Mouse (Mus musculus) liver, embryonic 16.5 days (tissue): ENCODE measurements around the gene Dctn5. TPM values are rescaled to one million over a fixed set of nuclear protein-coding genes. Genes with fewer than 3 reads are reported as not detected.

Experiments
- ATAC-seq: fragments of 200-750 bp; cut with Nextera tagmentation; 2 replicates; pipeline ENCODE4 v1.8.0; 2017; ENCODE audit warnings: low read depth, mild to moderate bottlenecking, moderate number of reproducible peaks, moderate library complexity
- H3K27ac ChIP-seq: fragments of 300-500 bp; sonication (generic); 2 replicates; pipeline ENCODE4 v1.5.1; 2014; ENCODE audit warnings: mild to moderate bottlenecking, low read length
- H3K27me3 ChIP-seq: fragments of 300-500 bp; sonication (generic); 2 replicates; pipeline ENCODE4 v1.6.1; 2014; ENCODE audit warnings: low read depth, low read length, mixed read lengths; ENCODE audit not compliant: control insufficient read depth, insufficient read depth
- H3K36me3 ChIP-seq: fragments of 300-500 bp; sonication (generic); 2 replicates; pipeline ENCODE4 v1.6.1; 2014; ENCODE audit warnings: mild to moderate bottlenecking; ENCODE audit not compliant: control insufficient read depth, insufficient read depth
- H3K4me1 ChIP-seq: fragments of 300-500 bp; sonication (generic); 2 replicates; pipeline ENCODE4 v1.6.1; 2014; ENCODE audit warnings: low read depth, low read length, mixed read lengths; ENCODE audit not compliant: control insufficient read depth
- H3K4me2 ChIP-seq: fragments of 300-500 bp; sonication (generic); 2 replicates; pipeline ENCODE4 v1.6.1; 2014; ENCODE audit warnings: low read depth, low read length, mixed read lengths
- H3K4me3 ChIP-seq: fragments of 300-500 bp; sonication (generic); 2 replicates; pipeline ENCODE4 v1.5.1; 2014; ENCODE audit warnings: low read depth, mild to moderate bottlenecking, low read length
- H3K9ac ChIP-seq: fragments of 300-500 bp; sonication (generic); 2 replicates; pipeline ENCODE4 v1.6.1; 2014; ENCODE audit warnings: low read depth, low read length
- H3K9me3 ChIP-seq: fragments of 300-500 bp; sonication (generic); replicated peaks from 2 replicates; pipeline ENCODE4 v1.6.1; 2016; ENCODE audit warnings: low read length; ENCODE audit not compliant: control insufficient read depth
- WGBS: fragments of 180-500 bp; shearing (Covaris S2); extraction: QIAGEN DNeasy Blood & Tissue Kit; methylation state at CpG from one replicate; pipeline ENCODE4 v1.1.7; 2014; ENCODE audit not compliant: insufficient replicate concordance; 5-methylcytosine and 5-hydroxymethylcytosine counted together
- polyA plus RNA-seq: library from polyadenylated mRNA; unstranded; fragments of >200 nt; fragmentation: Nextera tagmentation; extraction: Ambion mirVana; gene quantifications from 2 replicates; pipeline ENCODE4 v1.2.1, GENCODE M21; 2015

Gene Dctn5
- polyA plus RNA-seq, 1 experiment from 2014 or later = 44.8 TPM

GRCm38 (mm10) chr7:122123518-122123917 is 9.3 kb upstream of the Dctn5 start:
- peaks cover 28% of the 10 kb centered on the region for H3K36me3 ChIP-seq
- H3K4me3 ChIP-seq = no peak overlapping the region
- H3K4me2 ChIP-seq = no peak overlapping the region
- no peak overlapping the region for H3K9ac ChIP-seq
- peak; percentile 60 for ATAC-seq
- 61% methylated on average over 4 of the region's 4 CpGs for WGBS
- no peaks in the 10 kb centered on the region for H3K9me3 ChIP-seq
- H3K4me1 ChIP-seq = no peaks in the 10 kb centered on the region
- H3K27ac ChIP-seq = peak overlapping the region; percentile 62
- no peaks in the 10 kb centered on the region for H3K27me3 ChIP-seq

DNA sequence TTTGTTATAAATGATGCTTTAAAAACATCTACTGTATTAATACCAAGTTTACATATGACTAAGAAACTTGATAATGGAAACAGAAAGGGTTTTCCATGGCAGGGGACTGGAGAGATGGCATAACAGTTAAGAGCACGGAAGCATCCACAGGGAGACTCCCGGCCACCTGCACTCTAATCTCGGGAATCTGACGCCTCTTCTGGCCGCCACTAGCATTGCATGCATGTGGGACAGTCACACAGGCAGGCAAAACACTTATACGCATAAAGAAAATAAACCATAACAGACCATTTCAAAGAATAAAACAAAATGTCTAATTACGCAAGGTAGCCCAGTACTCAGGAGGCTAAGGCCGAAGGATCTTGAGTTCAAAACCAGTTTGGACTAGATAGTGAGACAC is 7.2 kb upstream of the Dctn5 start:
- Histone ChIP-seq H3K9ac (no peak overlapping the region), H3K4me3 (no peak overlapping the region), H3K27me3 (no peaks in the 10 kb centered on the region), H3K27ac (no peak overlapping the region), H3K4me2 (no peak overlapping the region), H3K4me1 (no peaks in the 10 kb centered on the region), H3K36me3 (peaks cover 29% of the 10 kb centered on the region), H3K9me3 (no peaks in the 10 kb centered on the region)
- 77% methylated on average over 8 of the region's 8 CpGs for WGBS
- no peak for ATAC-seq

DNA sequence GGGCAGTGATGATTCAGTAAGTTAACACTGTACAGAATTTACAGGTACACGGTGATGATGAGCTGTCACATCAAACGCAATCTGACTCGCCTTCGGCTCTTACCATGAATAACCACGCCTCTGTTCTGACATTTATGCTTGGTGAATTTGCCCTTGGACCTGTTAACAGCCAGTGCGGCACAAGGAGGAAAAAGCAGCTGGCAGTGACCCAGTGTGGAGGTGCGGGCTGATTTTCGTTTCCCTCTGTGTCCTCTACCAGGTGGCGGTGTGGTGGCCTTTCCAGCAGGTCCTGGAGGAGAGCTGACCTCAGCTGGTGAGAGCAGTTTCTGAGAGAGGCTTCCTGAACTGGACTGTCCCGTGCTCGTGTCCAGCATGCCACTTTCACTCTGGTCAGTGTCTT is 5.9 kb upstream of the Dctn5 start:
- H3K4me2 ChIP-seq = no peak overlapping the region

GRCm38 (mm10) chr7:122131834-122132233 is 1.0 kb upstream of the Dctn5 start:
- H3K27ac ChIP-seq = no peak overlapping the region

More for the DNA sequence above, 5.9 kb upstream of the Dctn5 start:
- H3K4me1 ChIP-seq = peaks cover 6% of the 10 kb centered on the region; the same call in 1 of the 2 replicates
- H3K27ac ChIP-seq = no peak overlapping the region
- H3K4me3 ChIP-seq = no peak overlapping the region
- peaks cover 25% of the 10 kb centered on the region for H3K36me3 ChIP-seq
- ATAC-seq = no peak
- H3K9me3 ChIP-seq = no peaks in the 10 kb centered on the region
- H3K27me3 ChIP-seq = no peaks in the 10 kb centered on the region
- WGBS = 84% methylated on average over 11 of the region's 11 CpGs
- H3K9ac ChIP-seq = no peak overlapping the region

DNA sequence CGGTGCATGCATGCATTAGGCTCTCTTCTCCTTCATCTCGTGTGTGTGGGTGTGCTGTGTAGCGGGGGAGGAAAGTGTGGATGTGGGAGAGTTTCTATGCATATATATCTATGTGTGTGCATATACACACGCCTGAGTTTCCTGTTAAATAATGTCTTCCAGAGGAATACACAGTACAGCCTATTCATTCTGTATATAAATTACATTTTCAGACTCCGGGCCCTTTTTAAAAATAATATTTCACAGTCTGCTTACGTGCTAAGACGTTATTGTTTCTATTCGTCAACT is 441 bp downstream of the Dctn5 start:
- 10% methylated on average over 8 of the region's 8 CpGs for WGBS
- H3K9me3 ChIP-seq = no peaks in the 10 kb centered on the region

More at GRCm38 (mm10) chr7:122131834-122132233, 1.0 kb upstream of the Dctn5 start:
- Histone ChIP-seq H3K9me3 (no peaks in the 10 kb centered on the region), H3K27me3 (no peaks in the 10 kb centered on the region), H3K36me3 (peaks cover 21% of the 10 kb centered on the region), H3K4me1 (peaks cover 13% of the 10 kb centered on the region), H3K4me3 (peak overlapping the region; percentile 99), H3K9ac (peak overlapping the region; percentile 96), H3K4me2 (peak overlapping the region; percentile 76)
- ATAC-seq = no peak

DNA sequence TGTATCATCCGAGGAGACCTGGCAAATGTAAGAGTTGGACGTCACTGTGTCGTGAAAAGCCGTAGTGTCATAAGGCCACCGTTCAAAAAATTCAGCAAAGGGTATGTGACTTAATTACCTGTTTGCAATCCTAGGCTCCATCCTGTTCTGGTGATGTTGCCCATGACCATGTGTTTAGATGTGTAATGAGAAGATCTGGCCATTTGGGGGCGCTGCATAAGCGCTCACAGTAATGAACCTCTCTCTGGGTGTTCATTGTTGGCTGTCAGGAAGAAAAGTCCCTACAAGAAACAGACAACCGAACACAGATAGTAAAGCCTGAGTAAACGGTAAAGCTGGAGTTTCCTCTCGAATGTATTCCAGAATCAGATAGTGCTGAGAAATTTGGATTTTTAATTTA is 2.2 kb downstream of the Dctn5 start:
- no peak overlapping the region for H3K27ac ChIP-seq
- WGBS = 68% methylated on average over 10 of the region's 10 CpGs
- no peak overlapping the region for H3K4me3 ChIP-seq
- no peak for ATAC-seq
- H3K9ac ChIP-seq = no peak overlapping the region
- H3K4me2 ChIP-seq = no peak overlapping the region
- peaks cover 28% of the 10 kb centered on the region for H3K36me3 ChIP-seq
- no peaks in the 10 kb centered on the region for H3K27me3 ChIP-seq
- no peaks in the 10 kb centered on the region for H3K9me3 ChIP-seq
- H3K4me1 ChIP-seq = peaks cover 13% of the 10 kb centered on the region

More for the DNA sequence above, 441 bp downstream of the Dctn5 start:
- Histone ChIP-seq H3K4me1 (peaks cover 13% of the 10 kb centered on the region), H3K4me3 (peak overlapping the region; percentile 99), H3K4me2 (peak overlapping the region; percentile 76), H3K9ac (peak overlapping the region; percentile 96), H3K36me3 (peaks cover 18% of the 10 kb centered on the region), H3K27ac (peak overlapping the region; percentile 78), H3K27me3 (no peaks in the 10 kb centered on the region)
- no peak for ATAC-seq

DNA sequence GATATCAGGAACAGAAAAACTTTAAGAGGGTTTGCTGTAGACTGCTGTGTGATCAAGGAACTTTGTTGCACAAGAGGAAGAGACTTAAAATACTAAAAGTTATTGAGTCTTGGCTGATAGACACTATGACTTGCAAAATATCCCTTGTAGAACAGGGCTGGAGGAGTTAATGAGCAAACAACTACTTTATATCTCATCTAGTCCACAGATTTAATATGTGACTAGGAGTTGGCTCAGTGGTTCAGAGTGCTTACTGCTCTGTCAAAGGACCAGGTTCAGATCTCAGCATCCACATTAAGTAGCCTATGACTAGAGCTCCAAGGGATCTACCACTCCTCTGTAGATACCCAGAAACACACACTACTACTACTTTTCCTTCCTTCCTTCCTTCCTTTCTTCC is 4.2 kb downstream of the Dctn5 start:
- ATAC-seq = no peak

DNA sequence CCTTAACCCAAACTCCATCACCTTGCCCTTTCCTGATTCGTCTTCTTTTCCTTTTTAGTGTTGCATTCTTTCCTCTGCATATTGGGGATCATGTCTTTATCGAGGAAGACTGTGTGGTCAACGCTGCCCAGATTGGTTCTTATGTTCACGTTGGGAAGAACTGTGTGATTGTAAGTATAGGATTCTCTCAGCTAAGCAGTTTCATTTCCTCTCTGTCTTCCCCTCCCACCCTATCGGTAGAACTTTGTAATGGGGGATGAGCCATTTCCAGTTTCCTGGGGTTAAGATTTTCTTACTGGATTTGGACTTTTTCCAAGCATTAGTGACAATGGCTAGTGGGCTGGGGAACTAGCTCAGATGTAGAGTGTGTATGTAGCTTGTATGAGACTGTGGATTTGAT is 5.3 kb downstream of the Dctn5 start:
- Histone ChIP-seq H3K27ac (no peak overlapping the region), H3K9me3 (no peaks in the 10 kb centered on the region), H3K27me3 (no peaks in the 10 kb centered on the region), H3K4me1 (peaks cover 7% of the 10 kb centered on the region), H3K9ac (no peak overlapping the region), H3K36me3 (peaks cover 33% of the 10 kb centered on the region), H3K4me2 (no peak overlapping the region), H3K4me3 (no peak overlapping the region)
- WGBS = 80% methylated on average over 5 of the region's 5 CpGs
- no peak for ATAC-seq

More for the DNA sequence above, 4.2 kb downstream of the Dctn5 start:
- H3K9ac ChIP-seq = no peak overlapping the region
- peaks cover 7% of the 10 kb centered on the region for H3K4me1 ChIP-seq
- H3K9me3 ChIP-seq = no peaks in the 10 kb centered on the region
- H3K27ac ChIP-seq = no peak overlapping the region
- H3K4me2 ChIP-seq = no peak overlapping the region
- H3K4me3 ChIP-seq = no peak overlapping the region
- H3K27me3 ChIP-seq = no peaks in the 10 kb centered on the region
- peaks cover 30% of the 10 kb centered on the region for H3K36me3 ChIP-seq

- Histone ChIP-seq H3K9me3 (no peaks in the 10 kb centered on the region), H3K4me2 (no peak overlapping the region), H3K36me3 (peaks cover 45% of the 10 kb centered on the region), H3K27me3 (no peaks in the 10 kb centered on the region), H3K4me1 (no peaks in the 10 kb centered on the region), H3K27ac (no peak overlapping the region), H3K4me3 (no peak overlapping the region), H3K9ac (no peak overlapping the region)
- no peak for ATAC-seq
Measured at GRCm38 (mm10) chr7:122140991-122141390, 8.2 kb downstream of the Dctn5 start.

DNA sequence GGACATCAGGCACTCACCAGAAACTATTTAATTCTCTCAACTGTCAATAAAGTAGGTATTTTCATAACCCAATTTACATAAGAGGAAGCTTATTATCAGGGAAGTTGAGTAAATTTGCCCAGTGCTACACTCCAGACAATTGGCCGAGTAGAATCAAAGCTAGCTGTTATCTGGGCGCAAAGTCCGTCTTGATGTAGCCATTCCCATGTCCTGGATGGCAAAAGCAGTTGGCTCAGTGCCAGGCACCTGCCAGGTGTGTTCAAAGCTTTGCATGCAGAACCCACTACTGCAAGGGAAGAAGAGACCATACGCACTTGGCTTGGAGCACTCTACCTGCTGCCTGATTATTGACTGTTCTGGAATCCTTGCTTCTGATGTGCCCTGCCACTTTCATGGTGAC is 19.6 kb downstream of the Dctn5 start:
- ATAC-seq = peak; percentile 37
- Histone ChIP-seq H3K9me3 (no peaks in the 10 kb centered on the region), H3K27ac (no peak overlapping the region), H3K4me3 (no peak overlapping the region), H3K9ac (no peak overlapping the region), H3K4me1 (peaks cover 3% of the 10 kb centered on the region; the same call in 1 of the 2 replicates), H3K4me2 (no peak overlapping the region), H3K27me3 (no peaks in the 10 kb centered on the region), H3K36me3 (peaks cover 11% of the 10 kb centered on the region)
- WGBS = 56% methylated on average over 4 of the region's 4 CpGs
